Mouse (Mus musculus) hindbrain, postnatal 0 days (tissue): ENCODE data around the gene Spc24. TPM values are rescaled to one million over a fixed set of nuclear protein-coding genes. Genes with fewer than 3 reads are reported as not detected.

ENCODE experiments used
- ATAC-seq: fragments of 200-750 bp; cut with Nextera tagmentation; 2 replicates; pipeline ENCODE4 v1.8.0; 2017; ENCODE audit warnings: mild to moderate bottlenecking, moderate TSS enrichment, moderate library complexity
- DNase-seq: peaks from one replicate; pipeline ENCODE4 v3.0.0-alpha.2; 2015; ENCODE audit warnings: low spot score
- H3K27ac ChIP-seq: fragments of 300-500 bp; sonication (generic); 2 replicates; pipeline ENCODE4 v1.5.1; 2014; ENCODE audit warnings: mild to moderate bottlenecking
- H3K27me3 ChIP-seq: fragments of 300-500 bp; sonication (generic); 2 replicates; pipeline ENCODE4 v1.6.1; 2014; ENCODE audit warnings: low read length, mixed read lengths; ENCODE audit not compliant: insufficient read depth
- H3K36me3 ChIP-seq: fragments of 300-500 bp; sonication (generic); 2 replicates; pipeline ENCODE4 v1.6.1; 2014; ENCODE audit warnings: low read length, mixed read lengths; ENCODE audit not compliant: insufficient read depth
- H3K4me1 ChIP-seq: fragments of 300-500 bp; sonication (generic); 2 replicates; pipeline ENCODE4 v1.6.1; 2014; ENCODE audit warnings: antibody characterized with exemption, low read length, mixed read lengths; ENCODE audit not compliant: insufficient read depth
- H3K4me2 ChIP-seq: fragments of 300-500 bp; sonication (generic); 2 replicates; pipeline ENCODE4 v1.6.1; 2014; ENCODE audit warnings: low read depth, mild to moderate bottlenecking, low read length, moderate library complexity, mixed read lengths
- H3K4me3 ChIP-seq: fragments of 300-500 bp; sonication (generic); 2 replicates; pipeline ENCODE4 v1.5.1; 2014; ENCODE audit warnings: low read length
- H3K9ac ChIP-seq: fragments of 300-500 bp; sonication (generic); replicated peaks from 2 replicates; pipeline ENCODE4 v1.6.1; 2014; ENCODE audit warnings: mild to moderate bottlenecking, low read length, moderate library complexity, mixed read lengths
- H3K9me3 ChIP-seq: fragments of 300-500 bp; sonication (generic); 2 replicates; pipeline ENCODE4 v1.6.1; 2016; ENCODE audit warnings: low read length, mixed read lengths
- CTCF ChIP-seq: IDR thresholded peaks from 2 replicates; pipeline ENCODE4 v1.5.1; 2016; ENCODE audit warnings: antibody characterized with exemption, control low read depth, low read depth
- WGBS: fragments of 180-500 bp; shearing (Covaris S2); extraction: QIAGEN DNeasy Blood & Tissue Kit; methylation state at CpG from one replicate; pipeline ENCODE4 v1.1.7; 2014; 5-methylcytosine and 5-hydroxymethylcytosine counted together
- microRNA-seq, 2 experiments: library from miRNA; unstranded; fragments of <30 nt; microRNA quantifications; one replicate each; pipeline ENCODE4; 2016
- polyA plus RNA-seq: library from polyadenylated mRNA; unstranded; fragments of >200 nt; fragmentation: Nextera tagmentation; extraction: Ambion mirVana; gene quantifications from 2 replicates; pipeline ENCODE4 v1.2.1, GENCODE M21; 2015
- total RNA-seq: library from RNA; depleted of rRNA; stranded (reverse); fragments of >200 nt; gene quantifications from 2 replicates; pipeline ENCODE4 v1.2.3, GENCODE M21; 2014; rRNA removed

Spc24 gene
- total and polyA plus RNA-seq, 2 experiments from 2014 or later: 20.3 to 26.2 TPM

GRCm38 (mm10) chr9:21715298-21715697 lies 44.8 kb downstream of the Spc24 start:
- Histone ChIP-seq H3K4me3 (no peak overlapping the region), H3K9ac (no peak overlapping the region), H3K4me1 (no peaks in the 10 kb centered on the region), H3K36me3 (no peaks in the 10 kb centered on the region), H3K4me2 (no peak overlapping the region), H3K27me3 (no peaks in the 10 kb centered on the region), H3K27ac (no peak overlapping the region), H3K9me3 (no peaks in the 10 kb centered on the region)
- WGBS: 83% methylated on average over 4 of the region's 4 CpGs
- DNase-seq (no peak), ATAC-seq (no peak)
- no peak for TF ChIP-seq CTCF

- DNase-seq: no peak
- Histone ChIP-seq H3K4me1 (no peaks in the 10 kb centered on the region), H3K27me3 (no peaks in the 10 kb centered on the region), H3K9ac (no peak overlapping the region), H3K4me2 (no peak overlapping the region), H3K36me3 (peaks cover 14% of the 10 kb centered on the region), H3K27ac (no peak overlapping the region), H3K4me3 (no peak overlapping the region), H3K9me3 (no peaks in the 10 kb centered on the region)
- TF ChIP-seq CTCF: no peak
- ATAC-seq: no peak; the same call in 1 of the 2 replicates
- WGBS: 97% methylated on average over 3 of the region's 3 CpGs
Observed at GRCm38 (mm10) chr9:21709340-21709739, 50.8 kb downstream of the Spc24 start.

- WGBS: 91% methylated on average over 8 of the region's 8 CpGs
- H3K9ac ChIP-seq: no peak overlapping the region
- no peaks in the 10 kb centered on the region for H3K4me1 ChIP-seq
- ATAC-seq: peak; percentile 54
- DNase-seq: no peak
- no peak overlapping the region for H3K4me3 ChIP-seq
- H3K27me3 ChIP-seq: no peaks in the 10 kb centered on the region
- no peaks in the 10 kb centered on the region for H3K9me3 ChIP-seq
- H3K27ac ChIP-seq: no peak overlapping the region
- peaks cover 38% of the 10 kb centered on the region for H3K36me3 ChIP-seq
- H3K4me2 ChIP-seq: no peak overlapping the region
- TF ChIP-seq CTCF: no peak
Observed at GRCm38 (mm10) chr9:21706586-21707265, 53.4 kb downstream of the Spc24 start.

GRCm38 (mm10) chr9:21706085-21706484 lies 54.0 kb downstream of the Spc24 start:
- no peak overlapping the region for H3K4me3 ChIP-seq
- WGBS: 86% methylated on average over 4 of the region's 4 CpGs
- no peaks in the 10 kb centered on the region for H3K9me3 ChIP-seq
- H3K9ac ChIP-seq: no peak overlapping the region
- ATAC-seq (no peak), DNase-seq (no peak)
- no peak overlapping the region for H3K27ac ChIP-seq
- H3K27me3 ChIP-seq: no peaks in the 10 kb centered on the region
- H3K4me2 ChIP-seq: no peak overlapping the region
- no peaks in the 10 kb centered on the region for H3K4me1 ChIP-seq
- TF ChIP-seq CTCF: no peak
- H3K36me3 ChIP-seq: peaks cover 45% of the 10 kb centered on the region

Small RNAs within 50 kb of the gene (microRNA-seq; reads per million reads assigned to microRNA genes)
- gene Mir7083: 3.6 to 7.1 reads per million in 2 experiments

Other genes with a start within 250 kb of the Spc24 start
- gene AB124611, start 234.1 kb downstream of the Spc24 start, total RNA-seq: 1.2 and 2.2 TPM in 2 replicates
- 1.1 and 1.2 TPM in 2 replicates for gene AB124611, start 234.1 kb downstream of the Spc24 start, polyA plus RNA-seq
- gene Carm1, start 213.4 kb downstream of the Spc24 start, total RNA-seq: 84.9 and 92.7 TPM in 2 replicates
- gene Carm1, start 213.4 kb downstream of the Spc24 start, polyA plus RNA-seq: 20.6 and 25.0 TPM in 2 replicates
- gene Timm29, start 167.6 kb downstream of the Spc24 start, total RNA-seq: 63.3 and 66.8 TPM in 2 replicates
- 49.4 and 51.5 TPM in 2 replicates for gene Timm29, start 167.6 kb downstream of the Spc24 start, polyA plus RNA-seq
- gene Yipf2, start 167.5 kb downstream of the Spc24 start, total RNA-seq: 18.6 and 25.5 TPM in 2 replicates
- gene Yipf2, start 167.5 kb downstream of the Spc24 start, polyA plus RNA-seq: 18.4 and 19.3 TPM in 2 replicates
- 171 and 177 TPM in 2 replicates for gene Smarca4, start 144.1 kb downstream of the Spc24 start, total RNA-seq
- 71.5 and 80.6 TPM in 2 replicates for gene Smarca4, start 144.1 kb downstream of the Spc24 start, polyA plus RNA-seq
- 20.6 and 28.4 TPM in 2 replicates for gene Ldlr, start 36.8 kb downstream of the Spc24 start, total RNA-seq
- 10.7 and 10.9 TPM in 2 replicates for gene Ldlr, start 36.8 kb downstream of the Spc24 start, polyA plus RNA-seq
- 15.6 and 19.1 TPM in 2 replicates for gene Kank2, start 38.4 kb upstream of the Spc24 start, total RNA-seq
- gene Kank2, start 38.4 kb upstream of the Spc24 start, polyA plus RNA-seq: 3.1 and 3.4 TPM in 2 replicates
- gene Angptl8, start 75.2 kb upstream of the Spc24 start, total RNA-seq: not detected in 2 replicates
- gene Angptl8, start 75.2 kb upstream of the Spc24 start, polyA plus RNA-seq: 0.34 and 0.57 TPM in 2 replicates
- 15.6 and 20.6 TPM in 2 replicates for gene Dock6, start 92.3 kb upstream of the Spc24 start, total RNA-seq
- gene Dock6, start 92.3 kb upstream of the Spc24 start, polyA plus RNA-seq: 11.5 and 11.7 TPM in 2 replicates
- gene Rab3d, start 157.9 kb upstream of the Spc24 start, total RNA-seq: 23.1 and 28.6 TPM in 2 replicates
- gene Rab3d, start 157.9 kb upstream of the Spc24 start, polyA plus RNA-seq: 20.3 and 21.6 TPM in 2 replicates
- gene Ccdc159, start 167.2 kb upstream of the Spc24 start, total RNA-seq: 6.0 and 8.4 TPM in 2 replicates
- gene Ccdc159, start 167.2 kb upstream of the Spc24 start, polyA plus RNA-seq: 3.9 and 4.0 TPM in 2 replicates
- gene Tmem205, start 167.3 kb upstream of the Spc24 start, total RNA-seq: 34.9 and 52.0 TPM in 2 replicates
- gene Tmem205, start 167.3 kb upstream of the Spc24 start, polyA plus RNA-seq: 56.2 and 56.3 TPM in 2 replicates
- gene Plppr2, start 176.7 kb upstream of the Spc24 start, total RNA-seq: 147 and 151 TPM in 2 replicates
- 85.6 and 95.2 TPM in 2 replicates for gene Plppr2, start 176.7 kb upstream of the Spc24 start, polyA plus RNA-seq
- 27.8 and 35.8 TPM in 2 replicates for gene Swsap1, start 195.5 kb upstream of the Spc24 start, total RNA-seq
- gene Swsap1, start 195.5 kb upstream of the Spc24 start, polyA plus RNA-seq: 8.0 and 9.0 TPM in 2 replicates
- gene Epor, start 203.2 kb upstream of the Spc24 start, total RNA-seq: 0.89 and 1.7 TPM in 2 replicates
- 2.3 TPM in 2 replicates for gene Epor, start 203.2 kb upstream of the Spc24 start, polyA plus RNA-seq
- gene Rgl3, start 229.1 kb upstream of the Spc24 start, total RNA-seq: 4.2 and 5.1 TPM in 2 replicates
- 2.5 and 3.5 TPM in 2 replicates for gene Rgl3, start 229.1 kb upstream of the Spc24 start, polyA plus RNA-seq
- gene Ccdc151, start 242.3 kb upstream of the Spc24 start, total RNA-seq: 3.3 and 6.0 TPM in 2 replicates
- 4.2 and 4.6 TPM in 2 replicates for gene Ccdc151, start 242.3 kb upstream of the Spc24 start, polyA plus RNA-seq
- 84.9 and 89.7 TPM in 2 replicates for gene Prkcsh, start 242.5 kb upstream of the Spc24 start, total RNA-seq
- 67.5 and 69.7 TPM in 2 replicates for gene Prkcsh, start 242.5 kb upstream of the Spc24 start, polyA plus RNA-seq